Mouse (Mus musculus): ENCODE data around the gene Antxr2.

DNA sequence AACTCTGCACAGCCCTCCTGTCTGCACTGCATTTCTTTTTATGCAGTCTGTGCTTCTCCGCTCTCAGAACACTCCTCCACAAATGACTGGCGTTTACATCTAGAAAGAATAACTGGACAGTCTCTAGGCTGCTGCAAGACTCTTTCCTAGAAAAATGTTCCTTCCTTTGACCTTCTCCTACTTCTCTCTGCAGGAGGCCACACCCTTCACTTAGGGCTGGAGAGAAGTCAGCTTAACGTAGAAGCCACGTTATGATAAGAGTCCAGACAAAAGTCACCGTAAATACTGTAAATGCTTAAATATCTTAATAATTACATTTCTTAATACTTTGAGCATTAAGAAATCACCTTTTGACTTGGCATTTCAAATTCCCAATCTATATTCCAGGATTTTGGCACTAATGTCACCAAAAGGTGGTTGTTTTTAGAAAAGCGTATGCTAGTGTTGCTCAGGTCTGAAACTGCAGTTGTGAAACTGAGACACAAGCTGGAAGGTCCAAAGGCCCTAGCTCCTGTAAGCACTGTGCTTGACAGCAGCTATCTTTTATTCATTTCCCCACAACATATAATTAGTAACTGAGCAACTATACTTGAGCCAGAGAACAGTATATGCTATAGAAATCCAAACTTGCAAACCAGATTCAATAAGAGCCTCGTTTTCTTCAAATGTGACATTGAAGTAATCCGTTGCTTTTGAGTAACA lies 3.0 kb downstream of the Antxr2 start:
- TF ChIP-seq POLR2AphosphoS2 (IDR thresholded peaks at IDR 0.05; ENCODE audit: insufficient read length, low read depth) (no peak), POLR2A (IDR thresholded peaks at IDR 0.05; ENCODE audit: insufficient read length, low read depth) (no peak), USF1 (IDR thresholded peaks at IDR 0.05; ENCODE audit: low read depth) (no peak), MAX (IDR thresholded peaks at IDR 0.05; ENCODE audit: low read depth) (no peak), CEBPB (IDR thresholded peaks at IDR 0.05; ENCODE audit: insufficient read depth, poor library complexity, severe bottlenecking) (no peak)
